Mouse (Mus musculus): ENCODE data around the gene Calr4. TPM values are rescaled to one million over a fixed set of nuclear protein-coding genes. Genes with fewer than 3 reads are reported as not detected.

Calr4 gene
- polyA plus RNA-seq, 1 experiment from 2014 or later = not detected

GRCm38 (mm10) chr4:109281946-109282345 is 47.7 kb downstream of the Calr4 start:
- Histone ChIP-seq H3K27me3 (no peaks in the 10 kb centered on the region), H3K9ac (no peak overlapping the region), H3K9me3 (no peaks in the 10 kb centered on the region), H3K36me3 (no peaks in the 10 kb centered on the region), H3K27ac (no peak overlapping the region), H3K4me2 (peak overlapping the region; percentile 85; the same call in 1 of the 2 replicates), H3K4me1 (peaks cover 19% of the 10 kb centered on the region), H3K4me3 (peak overlapping the region; percentile 85; the same call in 1 of the 2 replicates)
- WGBS = 76% methylated on average over 1 of the region's 1 CpGs
- ATAC-seq (ENCODE audit: borderline replicate concordance, extremely low read depth, low FRiP score, low TSS enrichment) = no peak

- Histone ChIP-seq H3K27ac (no peak overlapping the region), H3K36me3 (no peaks in the 10 kb centered on the region), H3K4me2 (no peak overlapping the region), H3K9ac (no peak overlapping the region), H3K9me3 (no peaks in the 10 kb centered on the region), H3K27me3 (no peaks in the 10 kb centered on the region), H3K4me3 (no peak overlapping the region), H3K4me1 (no peaks in the 10 kb centered on the region)
- ATAC-seq (ENCODE audit: borderline replicate concordance, extremely low read depth, low FRiP score, low TSS enrichment) = no peak
Observed at GRCm38 (mm10) chr4:109294629-109295028, 60.3 kb downstream of the Calr4 start.

GRCm38 (mm10) chr4:109296510-109296909 is 62.2 kb downstream of the Calr4 start:
- WGBS = 66% methylated on average over 2 of the region's 2 CpGs
- Histone ChIP-seq H3K4me3 (no peak overlapping the region), H3K36me3 (no peaks in the 10 kb centered on the region), H3K27ac (no peak overlapping the region), H3K9ac (no peak overlapping the region), H3K9me3 (no peaks in the 10 kb centered on the region), H3K4me1 (no peaks in the 10 kb centered on the region), H3K27me3 (no peaks in the 10 kb centered on the region), H3K4me2 (no peak overlapping the region)
- ATAC-seq (ENCODE audit: borderline replicate concordance, extremely low read depth, low FRiP score, low TSS enrichment) = no peak

GRCm38 (mm10) chr4:109299136-109299535 is 64.9 kb downstream of the Calr4 start:
- H3K27me3 ChIP-seq = no peaks in the 10 kb centered on the region
- H3K4me2 ChIP-seq = no peak overlapping the region
- H3K36me3 ChIP-seq = no peaks in the 10 kb centered on the region
- H3K27ac ChIP-seq = no peak overlapping the region
- H3K4me1 ChIP-seq = no peaks in the 10 kb centered on the region
- no peak overlapping the region for H3K4me3 ChIP-seq
- no peaks in the 10 kb centered on the region for H3K9me3 ChIP-seq
- ATAC-seq (ENCODE audit: borderline replicate concordance, extremely low read depth, low FRiP score, low TSS enrichment) = no peak
- no peak overlapping the region for H3K9ac ChIP-seq

Other genes with a start within 250 kb of the Calr4 start
- 64.2 and 65.8 TPM in 2 replicates for gene Nrd1, start 233.8 kb upstream of the Calr4 start, polyA plus RNA-seq (2015; fragmentation: Nextera tagmentation; extraction: Ambion mirVana)
- 65.2 and 67.3 TPM in 2 replicates for gene Osbpl9, start 32.2 kb upstream of the Calr4 start, polyA plus RNA-seq (2015; fragmentation: Nextera tagmentation; extraction: Ambion mirVana)
- 38.6 and 47.3 TPM in 2 replicates for gene Eps15, start 45.8 kb downstream of the Calr4 start, polyA plus RNA-seq (2015; fragmentation: Nextera tagmentation; extraction: Ambion mirVana)
- 6.3 and 6.5 TPM in 2 replicates for gene Ttc39a, start 172.1 kb downstream of the Calr4 start, polyA plus RNA-seq (2015; fragmentation: Nextera tagmentation; extraction: Ambion mirVana)

All from lung, embryonic 15.5 days (tissue).